Mouse (Mus musculus): ENCODE measurements around the gene Snx29.
"Not testable (repeated sequence)": the region's sequence is repeated elsewhere in the genome, so short reads cannot be mapped to it uniquely, and the experiment has no call there.

The Snx29 gene

DNA sequence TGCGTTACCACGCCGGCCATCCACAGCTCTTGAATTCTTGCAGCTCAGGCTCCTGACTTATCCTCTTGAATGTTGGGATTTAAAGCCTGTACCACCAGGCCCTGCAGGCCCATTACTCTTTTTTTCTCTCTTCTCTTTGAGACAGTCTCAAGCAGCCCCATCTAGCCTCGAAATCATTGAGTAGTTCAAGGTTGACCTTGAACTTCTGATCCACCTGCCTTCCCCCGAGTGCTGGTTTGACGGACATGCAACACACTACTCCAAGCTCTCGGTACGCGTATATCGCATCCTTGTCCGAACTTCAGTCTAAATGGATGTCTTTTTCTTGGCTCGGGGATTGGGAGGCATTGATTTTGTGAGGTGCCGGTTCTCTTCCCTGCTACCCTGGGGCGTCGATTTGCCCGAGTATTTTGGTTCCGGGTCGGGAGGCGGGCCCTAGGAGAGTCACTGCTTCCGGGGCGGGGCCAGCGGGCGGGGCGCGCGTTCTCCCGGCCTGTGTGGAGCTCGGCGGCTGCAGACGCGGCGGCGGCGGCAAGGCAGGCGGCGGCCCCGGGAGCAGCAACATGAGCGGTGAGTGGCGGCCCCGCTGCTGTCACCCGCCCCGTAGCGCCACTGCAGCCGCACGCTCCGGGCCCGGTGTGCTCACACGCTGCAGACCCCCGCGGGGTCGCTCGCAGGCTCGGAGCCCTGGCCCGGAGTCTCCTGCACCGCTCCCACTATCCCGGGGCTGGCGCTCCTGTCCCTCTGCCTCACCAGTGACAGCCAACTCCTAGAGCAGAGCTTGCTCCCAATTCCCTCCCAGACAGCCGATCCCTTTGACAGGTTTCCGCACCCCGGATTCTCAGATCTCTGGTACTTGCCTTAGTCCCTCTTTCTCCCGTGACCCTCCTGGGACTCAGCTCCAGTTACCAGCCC, at the start of gene Snx29:
Gene Snx29 (plus strand): TSS at position 500 of the 915 bp plus-strand sequence.
- peak; percentile 96 for DNase-seq (ENCODE audit: low read depth, low spot score)

DNA sequence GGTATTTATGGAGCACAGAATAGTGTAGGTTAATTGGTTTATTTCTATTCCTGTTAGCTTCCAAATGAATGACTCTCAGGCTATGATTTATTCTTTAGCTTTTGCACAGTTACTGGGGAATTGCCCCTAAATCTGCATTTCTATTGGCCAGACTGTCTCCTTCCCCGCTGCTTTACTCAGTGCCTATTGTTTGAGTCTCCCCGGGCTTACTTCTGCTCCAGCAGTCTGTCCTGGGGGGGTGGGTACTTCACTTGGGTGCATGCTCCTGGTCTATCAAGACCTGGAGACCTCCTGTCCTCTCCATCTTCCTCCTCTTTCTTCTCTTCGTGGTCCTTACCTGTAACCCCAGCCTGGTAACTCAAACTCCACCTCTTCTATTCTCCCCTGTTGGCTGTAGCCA, 45.8 kb upstream of the Snx29 start:
- DNase-seq (ENCODE audit: low read depth, low spot score), result no peak

DNA sequence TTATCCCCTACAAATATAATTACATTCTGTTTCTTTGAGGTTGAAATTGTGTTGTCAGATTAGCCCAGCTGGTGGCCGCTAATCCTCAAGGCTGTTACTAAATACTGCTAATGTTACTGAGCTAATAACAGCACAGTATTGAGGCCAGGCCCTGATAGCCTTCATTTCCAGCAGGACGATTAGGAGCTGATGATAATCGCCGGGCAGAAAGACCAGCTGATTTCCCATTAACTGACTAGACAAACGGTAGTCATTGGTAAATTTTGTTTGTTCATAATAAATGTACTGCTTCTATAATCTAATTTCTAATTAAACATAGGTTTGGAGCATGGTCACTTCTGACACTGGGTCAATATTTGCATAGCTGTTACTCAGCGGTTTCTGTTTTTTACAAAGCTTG, 43.9 kb upstream of the Snx29 start:
- DNase-seq (ENCODE audit: low read depth, low spot score), result no peak

DNA sequence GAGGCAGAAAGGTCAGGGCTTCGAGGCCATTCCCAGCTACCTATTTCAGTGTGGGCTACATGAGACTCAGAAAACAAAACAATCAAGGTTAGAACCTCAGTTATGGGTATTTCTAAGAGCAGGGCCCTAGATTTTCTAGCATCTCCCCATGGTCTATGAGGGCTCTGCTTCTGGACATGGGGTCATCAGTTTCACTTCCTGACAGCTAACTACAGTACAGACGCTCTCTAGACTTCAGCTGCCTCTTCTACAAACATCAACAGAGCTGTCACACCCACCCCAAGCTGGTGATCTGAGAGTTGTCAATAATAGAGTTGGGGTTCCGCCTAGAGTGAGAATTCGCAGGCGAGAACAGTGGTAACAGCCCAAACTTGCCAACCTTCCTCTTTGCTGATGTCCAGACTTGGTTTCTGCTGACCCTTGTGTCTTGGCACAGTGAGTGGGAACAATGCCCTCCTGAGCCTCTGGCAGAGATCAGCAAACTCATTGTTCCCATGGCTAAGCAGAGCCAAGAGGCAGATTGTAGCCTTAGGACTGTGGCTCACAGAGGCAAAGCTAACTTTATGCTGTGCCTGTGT, 40.0 kb upstream of the Snx29 start:
- no peak for DNase-seq (ENCODE audit: low read depth, low spot score)

DNA sequence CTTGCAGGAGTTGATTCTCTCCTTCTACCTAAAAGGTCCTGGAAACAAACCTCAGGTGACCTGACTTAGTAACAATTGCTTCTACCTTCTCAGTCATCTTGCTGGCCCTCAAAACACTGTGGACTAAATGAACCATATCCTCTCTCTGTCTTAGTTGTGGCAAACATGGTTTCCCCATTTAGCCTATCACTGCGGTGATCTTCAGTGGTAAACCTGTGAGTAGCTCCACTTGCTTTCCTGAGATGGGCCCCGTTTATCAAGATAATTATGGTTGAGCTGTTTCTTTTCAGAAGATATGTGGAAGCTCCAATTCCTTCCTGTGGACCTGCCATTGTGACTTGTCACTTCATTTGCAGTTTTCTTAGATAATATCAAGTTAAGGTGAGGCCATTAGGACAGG, 37.8 kb upstream of the Snx29 start:
- DNase-seq (ENCODE audit: low read depth, low spot score), result no peak

DNA sequence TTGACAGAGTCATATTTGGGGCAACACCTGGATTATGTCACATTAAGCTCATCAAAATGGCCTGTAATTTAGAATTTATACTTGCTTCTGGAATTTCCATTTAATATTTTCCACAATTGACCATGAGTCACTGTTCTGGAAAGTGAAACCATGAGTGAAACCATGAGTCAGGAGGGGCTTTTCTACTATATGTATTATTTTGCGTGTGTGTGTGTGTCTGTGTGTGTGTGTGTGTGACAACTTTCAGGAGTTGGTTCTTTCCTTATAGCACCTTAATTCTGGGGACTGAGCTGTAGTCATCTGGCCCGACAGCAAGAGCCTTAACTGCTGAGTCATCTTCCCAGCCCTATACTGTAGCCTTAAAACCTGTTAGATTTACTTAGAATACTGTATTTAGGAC, 36.8 kb upstream of the Snx29 start:
- peak; percentile 5 for DNase-seq (ENCODE audit: low read depth, low spot score)

DNA sequence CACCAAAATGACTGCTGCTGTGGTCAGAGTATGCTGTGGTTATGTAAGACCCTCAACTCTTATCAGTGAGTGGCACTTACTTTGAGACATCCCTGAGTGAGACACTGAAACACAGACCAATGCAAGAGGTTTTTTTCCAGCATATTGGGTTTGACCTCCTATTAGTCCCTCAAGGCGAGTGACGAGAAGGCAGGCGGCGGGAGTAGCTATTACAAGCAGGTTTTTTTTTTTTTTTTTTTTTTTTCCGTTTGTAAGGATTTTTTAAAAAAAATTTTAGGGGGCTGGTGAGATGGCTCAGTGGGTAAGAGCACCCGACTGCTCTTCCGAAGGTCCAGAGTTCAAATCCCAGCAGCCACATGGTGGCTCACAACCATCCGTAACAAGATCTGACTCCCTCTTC, 33.8 kb upstream of the Snx29 start:
- DNase-seq (ENCODE audit: low read depth, low spot score), result not testable (repeated sequence)

DNA sequence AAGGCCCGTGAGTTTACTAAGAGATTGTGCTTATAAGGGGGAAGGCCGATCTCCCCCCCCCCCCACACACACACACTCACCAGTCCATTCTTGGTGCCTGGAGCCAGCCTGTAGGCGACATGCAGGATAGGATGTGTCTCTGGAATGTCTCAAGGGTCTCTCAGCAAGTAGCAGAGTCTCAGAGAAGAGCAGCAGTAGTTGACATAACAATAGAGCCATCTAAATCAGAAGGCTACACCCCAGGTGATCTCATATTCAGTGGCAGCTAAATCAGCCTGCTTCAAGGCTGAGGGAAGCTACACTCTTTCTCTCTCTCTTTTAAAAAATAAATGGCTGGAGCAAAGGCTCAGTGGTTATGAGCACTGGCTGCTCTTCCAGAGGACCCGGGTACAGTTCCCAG, 27.1 kb upstream of the Snx29 start:
- not testable (repeated sequence) for DNase-seq (ENCODE audit: low read depth, low spot score)

DNA sequence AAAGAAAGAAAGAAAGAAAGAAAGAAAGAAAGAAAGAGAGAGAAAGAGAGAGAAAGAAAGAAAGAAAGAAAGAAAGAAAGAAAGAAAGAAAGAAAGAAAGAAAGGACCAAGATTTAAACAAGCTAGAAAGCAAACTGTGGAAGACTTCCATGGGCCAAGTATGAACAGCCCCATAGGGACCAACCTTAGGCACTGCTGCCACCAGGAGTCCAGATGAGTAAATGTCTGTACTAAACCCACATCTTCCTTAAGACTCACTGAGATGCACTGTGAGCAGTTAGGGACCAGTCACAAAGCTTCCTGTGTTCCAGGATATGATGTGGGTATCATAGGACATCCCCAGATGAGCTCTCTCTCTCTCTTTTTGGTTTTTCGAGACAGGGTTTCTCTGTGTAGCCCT, 25.0 kb upstream of the Snx29 start:
- DNase-seq (ENCODE audit: low read depth, low spot score), result peak; percentile 47

DNA sequence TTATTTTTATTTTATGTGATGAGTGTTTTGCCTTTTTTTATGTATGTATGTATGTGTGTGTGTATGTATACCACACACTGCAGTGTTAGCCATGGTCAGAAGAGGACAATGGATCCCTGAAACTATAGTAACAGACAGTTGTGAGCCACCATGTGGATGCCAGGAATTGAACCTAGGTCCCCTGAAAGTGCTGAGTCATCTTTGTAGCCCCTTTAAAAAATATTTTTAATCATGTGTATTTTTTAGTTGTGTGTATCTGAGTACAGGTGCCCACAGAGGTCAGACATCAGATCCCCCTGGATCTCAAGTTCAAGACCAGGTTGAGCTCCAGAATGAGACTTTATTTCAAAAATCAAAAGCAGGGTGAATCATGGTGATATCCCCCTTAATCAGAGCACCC, 19.0 kb upstream of the Snx29 start:
- DNase-seq (ENCODE audit: low read depth, low spot score), result no peak

DNA sequence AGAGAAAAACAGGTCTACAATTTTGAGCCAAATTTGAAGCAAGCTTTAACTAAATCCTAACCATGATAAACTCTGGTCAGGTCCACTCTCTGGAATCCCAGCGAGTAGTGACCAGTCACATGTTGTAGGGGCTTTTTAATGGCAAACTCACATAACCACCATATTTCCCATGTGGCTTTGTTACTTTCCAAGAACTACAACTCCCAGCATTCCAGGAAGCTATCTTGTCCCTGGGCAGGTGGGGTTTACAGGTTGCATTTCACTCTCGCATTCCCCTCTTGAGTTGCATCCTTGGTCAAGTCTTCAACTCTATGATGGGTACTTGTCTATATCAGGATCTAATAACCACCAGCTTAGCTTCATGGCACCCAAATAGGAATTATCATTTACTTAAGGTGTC, 17.2 kb upstream of the Snx29 start:
- DNase-seq (ENCODE audit: low read depth, low spot score), result no peak

DNA sequence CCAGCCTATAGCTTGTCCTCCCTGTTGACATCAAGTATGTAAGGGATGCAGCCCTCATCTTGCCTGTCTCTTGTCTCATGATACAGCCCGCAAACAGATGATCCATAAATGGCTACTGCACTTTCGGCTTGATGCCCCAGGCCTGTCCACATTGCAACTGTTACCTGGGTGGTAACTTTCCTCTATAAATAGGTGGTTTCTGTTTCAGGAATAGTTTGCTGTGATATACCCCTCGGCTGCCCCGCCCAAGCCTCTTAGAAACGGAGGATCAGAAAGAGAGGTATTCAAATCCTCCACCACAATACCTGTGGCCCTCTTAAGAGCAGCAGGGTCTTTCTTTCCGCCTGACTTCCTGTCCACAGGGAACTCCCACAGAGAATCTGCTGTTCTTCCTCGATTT, 9.2 kb upstream of the Snx29 start, which contains the start of gene Tnfrsf17:
Gene Tnfrsf17 (plus strand): TSS at position 301 of the 400 bp plus-strand sequence.
- no peak for DNase-seq (ENCODE audit: low read depth, low spot score)

DNA sequence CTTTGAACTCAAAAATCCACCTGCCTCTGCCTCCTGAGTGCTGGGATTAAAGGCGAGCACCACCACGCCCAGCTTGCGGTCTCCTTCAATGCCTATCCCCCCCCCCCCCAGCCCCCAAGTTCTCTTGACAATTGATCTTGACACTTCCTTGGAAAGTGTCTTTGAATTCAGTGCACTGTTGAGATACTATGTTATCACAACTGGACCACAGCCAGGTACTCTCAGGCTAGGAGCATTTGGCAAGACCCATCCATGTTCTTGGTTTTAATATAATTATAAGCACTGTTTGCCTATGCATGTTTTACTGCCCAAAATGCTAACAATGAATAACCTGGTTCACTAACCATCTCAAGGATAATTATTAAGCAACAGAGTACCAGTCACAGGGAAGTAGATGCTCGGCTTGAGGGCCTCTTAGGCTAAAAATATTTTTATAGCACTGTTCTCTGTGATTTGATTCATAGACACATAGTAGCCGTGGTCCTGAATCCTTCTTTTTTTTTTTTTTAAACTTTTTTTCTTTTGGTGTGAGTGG, 6.9 kb upstream of the Snx29 start:
- no peak for DNase-seq (ENCODE audit: low read depth, low spot score)

DNA sequence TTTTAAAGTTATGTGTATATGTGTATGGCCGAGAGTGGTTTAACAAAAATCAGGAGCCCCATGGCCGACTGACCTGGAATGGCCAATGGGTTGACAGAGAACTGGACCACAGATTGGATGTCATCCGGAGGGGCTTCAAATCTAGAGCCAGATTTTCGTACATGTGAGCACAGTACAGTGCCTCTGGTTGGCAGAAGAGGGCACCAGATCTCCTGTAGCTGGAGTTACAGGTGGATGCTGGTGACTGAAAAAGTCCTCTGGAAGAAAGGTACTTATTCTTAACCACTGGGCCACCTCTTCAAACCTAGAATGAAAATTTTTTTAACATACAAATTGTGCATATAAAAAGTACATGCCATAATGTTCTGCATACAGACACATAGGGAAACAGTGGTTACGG, 6.0 kb upstream of the Snx29 start:
- DNase-seq (ENCODE audit: low read depth, low spot score), result no peak

DNA sequence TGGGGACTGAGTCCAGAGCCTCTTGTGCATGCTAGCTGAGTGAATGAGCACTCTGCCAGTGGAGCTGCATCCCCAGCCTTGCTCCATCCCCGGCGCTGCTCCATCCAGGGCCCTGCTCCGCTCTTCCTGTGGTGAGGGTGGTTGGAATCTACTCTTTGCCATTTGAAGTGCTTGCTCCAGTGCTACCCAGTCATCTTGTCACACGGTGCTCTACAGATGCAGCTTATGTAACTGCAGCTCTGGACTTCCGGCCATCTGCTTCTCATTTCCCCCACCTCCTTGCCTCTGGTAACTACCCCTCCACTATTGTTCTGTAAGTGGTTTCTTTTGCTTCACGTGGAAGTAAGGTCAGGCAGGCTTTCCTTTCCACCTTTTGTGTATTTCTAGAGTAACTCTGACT, 5.4 kb upstream of the Snx29 start:
- no peak for DNase-seq (ENCODE audit: low read depth, low spot score)

DNA sequence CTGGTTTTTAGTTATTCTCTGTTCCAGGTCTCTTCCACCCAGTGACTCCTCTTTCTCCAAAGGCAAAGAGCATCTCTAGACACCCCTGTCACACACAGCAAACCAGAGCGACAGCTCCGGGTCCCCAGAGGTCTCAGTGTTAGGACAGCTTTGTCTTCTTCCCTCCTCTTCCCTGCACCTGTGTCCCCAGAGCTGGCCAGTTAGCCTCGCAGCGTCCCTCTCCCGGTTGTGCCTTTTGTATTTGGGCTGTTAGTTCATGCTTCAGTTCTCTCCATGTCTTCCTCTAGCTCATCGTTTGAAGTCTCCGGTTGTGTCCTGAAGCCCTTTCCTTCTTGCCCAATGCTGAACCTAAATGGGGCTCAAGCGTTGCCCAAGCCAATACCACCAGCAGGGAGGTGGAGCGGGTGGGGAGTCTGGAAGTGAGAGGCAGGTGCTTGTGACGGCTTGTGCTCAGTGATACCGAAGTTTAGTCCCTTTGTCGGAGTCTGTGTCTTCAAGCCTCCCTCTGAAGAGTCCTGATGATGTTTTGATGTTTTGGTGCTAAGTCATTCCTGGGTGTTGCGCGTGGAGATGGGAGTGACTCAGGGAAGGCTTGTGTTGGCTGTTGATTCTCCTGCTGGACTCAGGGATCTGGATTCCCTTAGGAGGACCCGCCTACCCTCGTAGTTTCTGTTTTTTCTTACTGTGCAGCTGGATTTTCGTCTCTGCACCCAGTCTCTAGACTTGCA, 780 bp downstream of the Snx29 start:
- DNase-seq (ENCODE audit: low read depth, low spot score), result peak; percentile 31

DNA sequence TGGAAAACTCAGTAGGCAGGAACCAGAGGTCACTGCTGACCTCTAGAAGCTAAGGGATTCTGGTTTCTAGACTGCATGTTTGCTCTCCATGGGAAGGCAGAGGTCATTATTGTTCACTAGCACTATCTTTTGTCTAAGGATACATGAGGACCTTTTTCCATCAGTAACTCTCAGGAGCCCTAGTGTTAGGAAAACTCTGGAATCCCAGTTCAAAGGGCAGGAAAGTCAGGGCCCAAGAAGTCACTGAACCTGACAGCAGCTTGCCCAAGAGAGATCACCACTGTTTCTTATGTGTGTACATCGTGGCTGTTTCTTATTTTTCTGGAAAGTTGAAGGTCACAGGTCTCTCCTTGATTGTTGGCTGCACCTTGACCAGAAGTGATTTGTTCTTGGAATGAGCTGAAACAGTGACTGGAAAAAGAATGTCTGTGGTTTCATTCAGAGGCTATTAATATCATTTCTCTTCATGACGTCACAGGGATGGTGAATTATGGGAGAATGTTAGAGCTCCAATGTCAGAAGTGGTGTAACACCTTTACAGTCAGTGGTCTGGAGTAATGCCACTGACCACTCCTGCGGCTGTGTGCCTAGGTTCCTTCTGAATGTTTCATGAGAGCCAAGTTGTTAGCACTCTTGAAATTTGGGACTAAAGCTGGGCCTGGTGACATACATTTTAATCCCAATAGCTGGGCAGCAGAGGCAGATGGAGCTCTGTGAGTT, 7.5 kb downstream of the Snx29 start:
- no peak for DNase-seq (ENCODE audit: low read depth, low spot score)

DNA sequence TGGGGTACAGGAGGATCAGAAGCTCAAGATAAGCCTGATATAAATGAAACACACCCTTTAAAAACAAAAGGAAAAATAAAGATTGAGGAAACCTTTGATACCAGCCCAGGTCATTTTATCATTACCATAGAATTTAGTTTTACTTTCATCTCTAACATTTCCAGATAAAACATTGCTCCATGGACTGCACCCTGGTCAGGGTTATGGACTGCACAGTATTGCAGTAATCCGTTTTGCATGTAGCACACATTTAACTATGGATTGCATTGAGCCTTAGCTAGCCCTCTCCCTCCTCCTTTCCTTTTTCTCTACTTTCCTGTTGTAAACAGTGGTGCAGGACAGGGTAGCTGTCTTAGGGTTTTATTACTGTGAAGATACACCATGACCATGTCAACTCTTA, 8.3 kb downstream of the Snx29 start:
- DNase-seq (ENCODE audit: low read depth, low spot score), result no peak

DNA sequence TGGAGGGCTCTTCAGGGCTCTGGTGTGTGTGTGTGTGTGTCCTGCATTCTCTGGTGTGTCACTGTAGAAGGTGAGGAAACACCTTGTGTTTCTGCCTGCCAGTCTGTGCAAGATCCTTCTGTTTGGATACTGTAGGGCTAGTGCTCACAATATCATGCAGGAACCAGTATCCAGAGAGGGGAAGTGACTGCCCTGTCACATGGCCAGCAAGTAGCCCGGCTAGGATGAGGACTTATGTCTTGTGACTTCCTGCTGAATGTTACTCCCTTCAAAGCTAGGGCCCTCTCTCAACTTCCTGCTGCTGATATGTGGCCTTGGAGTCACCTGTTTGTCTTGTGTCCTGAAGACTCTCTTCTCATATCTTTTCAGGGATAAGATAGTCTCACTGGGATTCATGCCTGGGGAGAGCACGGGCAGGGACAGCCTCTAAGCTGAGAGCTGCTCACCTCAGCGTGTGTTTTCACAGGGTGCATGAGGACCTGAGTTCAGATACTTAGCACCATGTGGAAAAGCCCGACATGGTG, 20.6 kb downstream of the Snx29 start:
- no peak for DNase-seq (ENCODE audit: low read depth, low spot score)

DNA sequence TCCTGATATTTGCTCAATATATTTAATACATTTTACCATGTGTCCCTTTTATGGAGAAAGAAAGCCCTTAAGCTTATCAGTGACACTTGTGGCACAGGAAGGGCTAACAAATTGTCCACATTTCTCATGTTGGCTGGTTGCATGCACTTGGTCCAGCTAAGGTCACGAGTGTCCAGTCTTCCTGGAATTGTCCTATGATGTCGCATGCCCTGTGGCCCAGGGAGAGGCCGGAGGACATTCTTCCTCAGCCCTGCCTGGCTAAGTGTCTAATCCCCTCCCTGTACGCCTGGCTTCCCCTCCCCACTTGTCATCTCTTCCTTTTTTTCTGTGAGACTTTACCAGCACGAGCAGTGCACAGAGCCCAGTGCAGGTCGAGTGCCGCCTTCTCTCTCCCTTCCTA, 29.2 kb downstream of the Snx29 start:
- no peak for DNase-seq (ENCODE audit: low read depth, low spot score)

DNA sequence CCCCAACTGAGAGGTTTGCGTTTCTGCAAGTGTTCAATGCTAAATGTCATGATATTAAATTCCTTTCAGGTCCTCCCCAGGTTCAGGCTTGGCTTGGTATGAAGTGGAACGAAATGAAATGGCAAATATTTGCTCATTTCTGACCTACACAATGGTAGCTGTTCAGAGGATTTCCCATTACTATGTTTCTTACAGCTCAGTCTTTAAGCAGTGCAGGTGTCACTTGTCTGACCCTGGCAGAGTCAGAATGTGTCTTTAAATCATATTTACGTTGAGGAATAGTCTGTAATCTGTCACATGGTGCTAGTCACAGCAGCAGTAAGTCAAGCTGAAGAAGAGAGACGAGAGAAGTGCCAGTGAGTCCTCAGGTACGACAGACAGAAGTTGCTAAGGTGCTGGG, 36.5 kb downstream of the Snx29 start:
- no peak for DNase-seq (ENCODE audit: low read depth, low spot score)
